Mouse (Mus musculus) effector memory CD4-positive, alpha-beta T cell, adult 7 months (primary cell): ENCODE data around the gene Dot1l. TPM values are rescaled to one million over a fixed set of nuclear protein-coding genes. Genes with fewer than 3 reads are reported as not detected.

Experiments
- polyA plus RNA-seq: library from polyadenylated mRNA; unstranded; fragments of 100-300 nt; shearing (Covaris generic); gene quantifications from one replicate; pipeline ENCODE4 v1.2.1, GENCODE M21; 2017

Dot1l gene
- 52.5 TPM for polyA plus RNA-seq

DNA sequence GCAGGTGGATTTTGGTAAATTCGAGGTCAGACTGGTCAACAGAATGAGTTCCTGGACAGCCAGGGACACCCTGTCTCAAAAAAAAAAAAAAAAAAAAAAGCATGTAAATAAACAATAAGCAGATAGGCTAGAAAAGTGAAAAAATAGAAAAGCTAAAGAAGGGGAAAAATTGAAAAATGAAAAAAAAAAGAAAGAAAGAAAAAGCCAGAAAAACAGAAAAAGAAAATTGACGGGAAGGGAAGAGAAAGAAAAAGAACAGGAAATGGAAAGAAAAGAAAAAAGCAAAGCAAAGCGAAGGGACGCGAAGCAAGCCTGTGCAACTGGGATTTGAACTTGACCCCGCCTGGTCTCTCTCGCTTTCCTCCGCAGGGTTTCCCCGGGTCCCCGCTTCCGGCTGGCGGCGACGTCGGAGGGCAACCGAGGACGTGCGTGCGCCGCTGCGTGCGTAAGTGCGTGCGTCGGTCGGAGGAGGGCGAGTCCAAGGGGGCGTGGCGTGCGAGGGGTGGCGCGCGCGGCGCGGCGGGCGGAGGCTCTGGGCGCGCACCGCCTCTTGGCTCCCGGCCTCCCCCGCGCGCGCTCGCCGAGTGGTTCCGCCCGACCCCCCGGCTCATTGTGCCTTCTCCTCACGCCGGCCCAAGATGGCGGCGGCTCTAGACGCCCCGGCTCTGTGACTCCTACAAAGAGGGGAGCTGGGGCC lies at the start of gene Dot1l:
Gene Dot1l (plus strand): TSS at position 613 of the 697 bp plus-strand sequence.

DNA sequence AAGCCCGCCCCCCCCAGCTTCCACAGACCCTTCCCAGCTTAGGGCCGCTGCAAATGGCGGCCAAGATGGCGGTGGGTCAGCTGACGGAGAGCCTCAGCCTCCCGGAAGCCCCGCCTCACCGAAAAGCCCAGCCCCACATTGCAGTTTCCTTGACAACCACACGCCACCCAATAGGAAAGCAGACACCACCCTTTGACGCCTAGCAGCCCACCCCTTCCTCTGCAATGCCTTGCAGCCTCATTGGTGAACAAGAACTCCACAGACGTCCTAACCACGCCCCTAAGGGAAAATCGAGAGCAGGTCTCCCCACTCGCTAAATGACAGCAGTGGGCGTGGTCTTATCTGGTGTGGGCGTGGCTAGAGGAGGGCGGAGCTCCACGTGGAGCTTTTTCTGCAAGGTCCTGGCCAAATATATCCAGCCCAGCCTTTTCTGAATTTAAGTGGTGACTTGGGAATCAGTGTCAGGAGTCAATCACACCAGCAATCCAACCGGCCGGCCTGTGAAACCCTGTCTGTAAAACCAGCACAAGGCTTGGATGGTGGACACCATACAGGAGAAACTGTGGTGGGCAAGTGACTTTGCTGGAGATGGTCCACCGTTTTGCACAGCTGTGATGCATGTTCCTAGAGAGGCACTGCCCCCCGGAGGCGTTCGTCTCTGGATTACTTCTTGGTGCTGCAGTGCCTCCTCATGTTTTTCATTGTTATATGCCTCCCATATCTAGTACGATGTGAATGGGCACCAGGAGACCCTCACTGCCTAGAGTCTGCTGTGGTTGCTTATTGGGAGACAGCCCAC lies 12.6 kb upstream of the Dot1l start, which contains the start of gene Ap3d1:
Gene Ap3d1 (minus strand): TSS at position 85 of the 799 bp plus-strand sequence.

DNA sequence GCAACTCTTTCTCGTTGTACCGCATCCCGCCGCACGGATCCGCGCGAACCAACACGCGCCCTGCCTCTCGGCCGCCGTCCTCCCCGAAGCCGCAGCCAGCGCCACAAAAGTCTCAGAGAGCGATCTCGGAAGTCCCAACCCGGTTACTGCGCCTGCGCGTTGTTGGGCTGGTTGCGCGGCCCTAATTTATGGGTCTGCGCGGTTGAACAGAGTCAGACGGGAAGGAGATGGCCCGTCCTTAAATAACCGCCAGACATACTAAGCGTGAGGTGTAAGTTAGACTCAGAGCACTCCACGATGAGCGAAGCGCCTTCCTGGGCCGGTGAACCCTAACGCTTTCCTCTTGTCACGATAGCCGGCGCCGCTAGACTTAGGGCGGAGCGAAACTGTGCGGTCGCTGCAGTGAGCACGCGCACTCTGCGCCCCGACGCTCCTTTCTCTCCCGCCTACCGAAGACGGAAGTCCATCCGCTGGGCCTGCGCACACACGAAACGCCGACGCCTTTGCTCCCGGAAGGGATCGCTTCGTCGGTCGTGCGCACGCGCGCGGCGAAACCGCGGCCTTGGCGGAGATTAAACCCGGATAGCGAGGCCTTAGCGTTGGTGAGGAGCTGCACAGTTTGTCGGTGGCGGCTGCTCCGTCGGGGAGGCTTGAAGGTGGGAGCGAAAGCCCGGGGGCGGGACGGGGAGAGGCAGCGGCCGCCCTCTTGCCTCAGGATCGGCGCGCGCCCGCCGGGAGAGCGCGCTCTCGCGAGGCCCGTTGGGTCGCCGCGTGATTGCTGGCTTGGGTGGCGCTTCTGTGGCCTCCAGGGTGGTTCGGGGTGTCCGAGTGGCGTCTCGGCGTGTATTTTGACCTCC lies 43.4 kb downstream of the Dot1l start, which contains the start of the genes Sf3a2 and Plekhj1:
Gene Sf3a2 (plus strand): TSS at position 49 of the 857 bp plus-strand sequence.
Gene Plekhj1 (minus strand): TSS at position 477 of the 857 bp plus-strand sequence.

DNA sequence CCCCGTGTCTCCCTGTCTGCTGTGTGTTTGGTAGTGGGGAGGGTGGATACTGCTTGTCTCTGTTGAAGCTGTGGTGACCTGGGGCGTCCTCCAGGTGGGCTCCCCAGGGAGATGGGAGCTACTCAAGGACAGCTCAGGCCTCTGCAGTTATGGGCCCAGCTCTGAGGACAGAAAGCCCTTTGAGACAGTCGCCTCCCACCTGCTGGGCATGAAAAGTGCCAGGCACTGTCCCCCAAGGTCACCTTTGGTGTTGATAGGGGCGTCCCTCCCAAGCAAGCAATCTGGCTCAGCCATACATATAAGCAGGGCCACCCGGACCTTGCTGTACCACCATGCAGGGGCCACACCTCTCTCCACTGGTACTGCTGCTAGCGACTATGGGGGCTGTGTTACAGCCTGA lies 49.9 kb downstream of the Dot1l start, which contains the start of gene Amh:
Gene Amh (plus strand): TSS at position 328 of the 400 bp plus-strand sequence.

DNA sequence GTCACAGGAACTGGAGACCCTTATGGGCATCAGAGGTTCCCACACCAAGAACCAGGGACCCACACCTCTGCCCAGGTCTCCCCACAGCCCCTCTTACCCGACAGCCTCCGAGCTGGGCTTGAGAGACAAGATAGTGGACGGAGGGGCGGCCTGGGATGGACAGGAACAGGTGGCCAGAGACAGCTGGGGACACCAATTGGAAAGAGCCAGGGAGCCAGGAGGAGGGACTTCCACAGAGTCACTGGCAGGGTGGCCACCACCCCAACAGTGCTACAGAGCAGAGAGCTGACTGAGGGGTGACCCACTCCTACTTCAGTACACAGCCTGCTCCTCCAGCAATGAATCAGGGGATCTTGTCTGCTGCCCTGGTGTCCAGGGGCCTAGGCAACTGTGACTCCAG lies 58.4 kb downstream of the Dot1l start, which contains the start of gene Jsrp1:
Gene Jsrp1 (minus strand): TSS at position 133 of the 400 bp plus-strand sequence.

DNA sequence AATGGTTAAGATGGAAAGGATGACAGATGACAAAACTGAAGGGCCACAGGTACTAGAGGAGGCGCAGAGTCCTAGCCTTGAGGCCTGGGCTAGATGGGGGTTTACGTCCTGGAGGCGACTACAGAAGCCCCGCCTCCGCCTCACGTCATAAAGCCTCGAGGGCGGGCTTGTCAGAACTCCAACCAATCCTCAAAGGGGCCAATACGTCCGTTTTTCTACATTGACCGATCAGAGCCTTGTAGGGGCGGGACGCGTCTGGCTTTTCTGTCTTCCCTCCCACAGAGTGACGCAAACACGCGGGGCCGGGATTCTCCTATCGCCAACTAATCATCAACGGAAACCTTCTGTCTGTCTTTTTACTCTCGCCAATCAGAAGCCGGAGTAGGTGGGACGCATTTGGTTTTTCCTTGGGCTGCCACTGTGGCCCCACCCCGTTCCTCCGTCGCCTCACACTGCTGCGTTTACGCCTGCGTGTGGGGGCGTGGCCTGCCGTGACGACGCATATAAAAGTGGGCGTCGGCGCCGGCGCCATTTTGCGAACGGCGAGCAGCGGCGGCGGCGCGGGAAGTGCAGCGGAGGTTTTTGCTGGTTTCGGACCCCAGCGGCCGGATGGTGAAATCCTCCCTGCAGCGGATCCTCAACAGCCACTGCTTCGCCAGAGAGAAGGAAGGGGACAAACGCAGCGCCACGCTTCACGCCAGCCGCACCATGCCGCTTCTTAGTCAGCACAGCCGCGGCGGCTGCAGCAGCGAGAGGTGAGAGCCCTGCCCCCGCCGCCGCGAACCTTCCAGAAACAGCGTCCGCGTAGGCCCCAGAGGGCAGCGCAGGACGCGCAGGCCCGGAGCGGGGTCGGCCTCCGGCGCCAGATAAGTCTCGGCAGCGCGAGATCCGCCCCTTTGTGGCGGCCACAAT lies 71.4 kb downstream of the Dot1l start, which contains the start of gene Oaz1:
Gene Oaz1 (plus strand): TSS at position 506 of the 912 bp plus-strand sequence.

DNA sequence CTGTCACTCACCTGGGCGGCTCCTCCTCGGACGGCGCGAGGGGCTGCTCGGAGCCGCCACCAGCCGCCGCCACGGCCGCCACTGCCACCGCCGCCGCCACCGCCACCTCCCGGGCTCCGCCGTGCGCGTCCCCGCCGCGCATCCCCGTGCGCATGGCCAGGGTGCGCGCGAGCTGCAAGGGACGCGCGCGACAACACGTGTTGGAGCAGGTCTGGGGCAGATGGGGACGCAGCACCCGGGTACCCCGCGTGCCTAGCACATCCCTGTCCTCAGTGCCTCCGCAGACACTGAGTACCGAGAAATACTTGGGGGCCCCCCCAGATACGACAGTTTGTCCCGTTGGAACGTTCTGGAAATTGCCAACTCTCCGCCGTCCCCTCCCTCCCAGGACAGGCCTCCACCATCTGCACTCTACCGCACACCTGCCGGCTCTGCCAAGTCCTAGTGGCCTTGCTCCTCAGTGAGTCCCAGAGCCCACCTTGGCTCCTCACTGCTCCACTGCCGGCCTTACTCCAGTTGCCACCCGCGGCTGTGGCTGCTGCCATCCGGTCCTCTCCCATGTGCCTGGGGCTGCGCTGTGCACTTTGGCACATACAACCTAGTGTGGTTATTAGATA lies 89.0 kb downstream of the Dot1l start, which contains the start of gene Lingo3:
Gene Lingo3 (minus strand): TSS at position 109 of the 617 bp plus-strand sequence.

Other genes with a start within 250 kb of the Dot1l start
- 0.10 TPM for gene Atp8b3, start 216.1 kb upstream of the Dot1l start, polyA plus RNA-seq
- gene Rexo1, start 193.6 kb upstream of the Dot1l start, polyA plus RNA-seq = 55.7 TPM
- 16.2 TPM for gene Klf16, start 177.9 kb upstream of the Dot1l start, polyA plus RNA-seq
- gene Abhd17a, start 164.9 kb upstream of the Dot1l start, polyA plus RNA-seq = 92.3 TPM
- gene Scamp4, start 152.3 kb upstream of the Dot1l start, polyA plus RNA-seq = 106 TPM
- gene Adat3, start 152.3 kb upstream of the Dot1l start, polyA plus RNA-seq = 6.2 TPM
- 14.3 TPM for gene Gm49322, start 149.2 kb upstream of the Dot1l start, polyA plus RNA-seq
- gene Csnk1g2, start 132.4 kb upstream of the Dot1l start, polyA plus RNA-seq = 338 TPM
- 16.0 TPM for gene Btbd2, start 98.1 kb upstream of the Dot1l start, polyA plus RNA-seq
- 200 TPM for gene Mknk2, start 77.1 kb upstream of the Dot1l start, polyA plus RNA-seq
- gene Mob3a, start 53.2 kb upstream of the Dot1l start, polyA plus RNA-seq = 123 TPM
- 72.1 TPM for gene Izumo4, start 53.0 kb upstream of the Dot1l start, polyA plus RNA-seq
- 70.3 TPM for gene Ap3d1, start 12.9 kb upstream of the Dot1l start, polyA plus RNA-seq
- gene Sf3a2, start 43.0 kb downstream of the Dot1l start, polyA plus RNA-seq = 57.5 TPM
- gene Plekhj1, start 43.4 kb downstream of the Dot1l start, polyA plus RNA-seq = 202 TPM
- not detected for gene Amh, start 50.0 kb downstream of the Dot1l start, polyA plus RNA-seq
- gene Jsrp1, start 58.3 kb downstream of the Dot1l start, polyA plus RNA-seq = 2.0 TPM
- 2,187 TPM for gene Oaz1, start 71.5 kb downstream of the Dot1l start, polyA plus RNA-seq
- 0.11 TPM for gene Lingo3, start 88.8 kb downstream of the Dot1l start, polyA plus RNA-seq
- 76.0 TPM for gene Lsm7, start 100.0 kb downstream of the Dot1l start, polyA plus RNA-seq
- 18.4 TPM for gene Sppl2b, start 100.1 kb downstream of the Dot1l start, polyA plus RNA-seq
- gene Tmprss9, start 116.6 kb downstream of the Dot1l start, polyA plus RNA-seq = not detected
- gene Timm13, start 145.8 kb downstream of the Dot1l start, polyA plus RNA-seq = 151 TPM
- 18.5 TPM for gene Lmnb2, start 163.0 kb downstream of the Dot1l start, polyA plus RNA-seq
- gene Gadd45b, start 174.9 kb downstream of the Dot1l start, polyA plus RNA-seq = 743 TPM